Mouse (Mus musculus) adrenal gland, adult (tissue): ENCODE measurements around the gene Pak2.
"Not testable (repeated sequence)": the region's sequence is repeated elsewhere in the genome, so short reads cannot be mapped to it uniquely, and the experiment has no call there.

Experiments
- DNase-seq, 2 experiments: peaks; one replicate each; pipeline ENCODE4 v3.0.0; 2022 to 2023; ENCODE audit warnings: low spot score in 1 of 2; ENCODE audit not compliant: inconsistent age in 2 of 2

The Pak2 gene

GRCm38 (mm10) chr16:32097757-32098156 lies 18.6 kb upstream of the Pak2 start:
- not testable (repeated sequence) for DNase-seq

GRCm38 (mm10) chr16:32091466-32091865 lies 12.3 kb upstream of the Pak2 start:
- DNase-seq = no peak

- peak; percentile 39 to 66 for DNase-seq
Measured at GRCm38 (mm10) chr16:32087629-32088443, 8.7 kb upstream of the Pak2 start.

- peak in 1 of 2 experiments; percentile 88 for DNase-seq
Measured at GRCm38 (mm10) chr16:32078408-32078990, 643 bp downstream of the Pak2 start.

GRCm38 (mm10) chr16:32077648-32078407 lies 1.3 kb downstream of the Pak2 start:
- DNase-seq = peak in 1 of 2 experiments; percentile 50

- peak in 1 of 2 experiments; percentile 67 for DNase-seq
Measured at GRCm38 (mm10) chr16:32076406-32076805, 2.7 kb downstream of the Pak2 start.

- DNase-seq = no peak
Measured at GRCm38 (mm10) chr16:32075762-32076161, 3.4 kb downstream of the Pak2 start.

- not testable (repeated sequence) for DNase-seq
Measured at GRCm38 (mm10) chr16:32070070-32070469, 9.1 kb downstream of the Pak2 start.

- DNase-seq = peak; percentile 39 to 65
Measured at GRCm38 (mm10) chr16:32068389-32069300, 10.5 kb downstream of the Pak2 start.

GRCm38 (mm10) chr16:32066899-32067298 lies 12.2 kb downstream of the Pak2 start:
- DNase-seq = no peak

- no peak for DNase-seq
Measured at GRCm38 (mm10) chr16:32063900-32064299, 15.2 kb downstream of the Pak2 start.

GRCm38 (mm10) chr16:32062226-32062625 lies 16.9 kb downstream of the Pak2 start:
- DNase-seq = no peak

- no peak for DNase-seq
Measured at GRCm38 (mm10) chr16:32059840-32060523, 19.2 kb downstream of the Pak2 start.

GRCm38 (mm10) chr16:32058817-32059216 lies 20.3 kb downstream of the Pak2 start:
- DNase-seq = peak; percentile 51 to 74

GRCm38 (mm10) chr16:32042367-32042766 lies 36.8 kb downstream of the Pak2 start:
- DNase-seq = peak in 1 of 2 experiments; percentile 48

GRCm38 (mm10) chr16:32019678-32020077 lies 59.5 kb downstream of the Pak2 start:
- no peak for DNase-seq

- no peak for DNase-seq
Measured at GRCm38 (mm10) chr16:32010330-32010729, 68.8 kb downstream of the Pak2 start.

GRCm38 (mm10) chr16:32009913-32010312 lies 69.2 kb downstream of the Pak2 start:
- peak; percentile 44 to 58 for DNase-seq

GRCm38 (mm10) chr16:32008529-32009293 lies 70.4 kb downstream of the Pak2 start:
- DNase-seq = no peak
